Mouse (Mus musculus): ENCODE measurements around the gene Ccdc87. TPM values are rescaled to one million over a fixed set of nuclear protein-coding genes. Genes with fewer than 3 reads are reported as not detected.
"Not testable (repeated sequence)": the region's sequence is repeated elsewhere in the genome, so short reads cannot be mapped to it uniquely, and the experiment has no call there.

Gene Ccdc87
- polyA plus RNA-seq, 1 experiment from 2014 or later = 0.74 TPM

- H3K27me3 ChIP-seq; ATAC-seq (replicated peaks); H3K36me3 ChIP-seq; H3K9me3 ChIP-seq: not testable (repeated sequence)
- WGBS = 82% methylated on average over 8 of the region's 8 CpGs
- H3K4me2 ChIP-seq (replicated peaks) = peak overlapping the region; percentile 87
- H3K4me3 ChIP-seq = peak overlapping the region; percentile 97
- H3K9ac ChIP-seq (replicated peaks) = peak overlapping the region; percentile 90
- peak overlapping the region; percentile 96 for H3K27ac ChIP-seq (replicated peaks)
- peaks cover 32% of the 10 kb centered on the region for H3K4me1 ChIP-seq
Measured at GRCm38 (mm10) chr19:4812334-4812949, 26.7 kb upstream of the Ccdc87 start.

GRCm38 (mm10) chr19:4813015-4813414 is 26.2 kb upstream of the Ccdc87 start:
- WGBS = 83% methylated on average over 6 of the region's 6 CpGs
- Histone ChIP-seq H3K36me3 (no peaks in the 10 kb centered on the region), H3K27me3 (no peaks in the 10 kb centered on the region), H3K9ac (replicated peaks) (no peak overlapping the region), H3K4me1 (peaks cover 28% of the 10 kb centered on the region), H3K27ac (replicated peaks) (no peak overlapping the region), H3K4me3 (no peak overlapping the region), H3K9me3 (no peaks in the 10 kb centered on the region), H3K4me2 (replicated peaks) (no peak overlapping the region)
- ATAC-seq (replicated peaks) = no peak

- H3K9ac ChIP-seq (replicated peaks) = no peak overlapping the region
- H3K36me3 ChIP-seq = no peaks in the 10 kb centered on the region
- H3K4me1 ChIP-seq = peaks cover under 1% of the 10 kb centered on the region
- no peak for ATAC-seq (replicated peaks)
- no peak overlapping the region for H3K27ac ChIP-seq (replicated peaks)
- H3K4me2 ChIP-seq (replicated peaks) = no peak overlapping the region
- WGBS = 74% methylated on average over 1 of the region's 1 CpGs
- no peaks in the 10 kb centered on the region for H3K9me3 ChIP-seq
- no peaks in the 10 kb centered on the region for H3K27me3 ChIP-seq
- H3K4me3 ChIP-seq = no peak overlapping the region
Measured at GRCm38 (mm10) chr19:4817182-4817835, 21.9 kb upstream of the Ccdc87 start.

GRCm38 (mm10) chr19:4820678-4821303 is 18.4 kb upstream of the Ccdc87 start:
- H3K9me3 ChIP-seq = no peaks in the 10 kb centered on the region
- peak; percentile 67; the same call in 1 of the 2 replicates for ATAC-seq (replicated peaks)
- 60% methylated on average over 5 of the region's 5 CpGs for WGBS
- no peak overlapping the region for H3K4me2 ChIP-seq (replicated peaks)
- no peaks in the 10 kb centered on the region for H3K27me3 ChIP-seq
- H3K27ac ChIP-seq (replicated peaks) = no peak overlapping the region
- H3K36me3 ChIP-seq = peaks cover 12% of the 10 kb centered on the region
- no peak overlapping the region for H3K9ac ChIP-seq (replicated peaks)
- H3K4me3 ChIP-seq = no peak overlapping the region
- H3K4me1 ChIP-seq = no peaks in the 10 kb centered on the region

- Histone ChIP-seq H3K4me3 (no peak overlapping the region), H3K27me3 (no peaks in the 10 kb centered on the region), H3K9ac (replicated peaks) (no peak overlapping the region), H3K36me3 (peaks cover 12% of the 10 kb centered on the region), H3K9me3 (no peaks in the 10 kb centered on the region), H3K27ac (replicated peaks) (no peak overlapping the region), H3K4me2 (replicated peaks) (no peak overlapping the region), H3K4me1 (0 out of 2 replicates have a peak, but pooled peaks cover 4% of the 10 kb centered on the region)
- WGBS = 65% methylated on average over 16 of the region's 16 CpGs
- ATAC-seq (replicated peaks) = no peak
Measured at GRCm38 (mm10) chr19:4828444-4829114, 10.6 kb upstream of the Ccdc87 start.

GRCm38 (mm10) chr19:4829156-4829555 is 10.0 kb upstream of the Ccdc87 start:
- Histone ChIP-seq H3K27me3 (no peaks in the 10 kb centered on the region), H3K4me1 (0 out of 2 replicates have a peak, but pooled peaks cover 4% of the 10 kb centered on the region), H3K4me2 (replicated peaks) (no peak overlapping the region), H3K36me3 (peaks cover 12% of the 10 kb centered on the region), H3K9ac (replicated peaks) (no peak overlapping the region), H3K9me3 (no peaks in the 10 kb centered on the region), H3K4me3 (no peak overlapping the region), H3K27ac (replicated peaks) (no peak overlapping the region)
- ATAC-seq (replicated peaks) = no peak
- 51% methylated on average over 7 of the region's 7 CpGs for WGBS

- WGBS = 88% methylated on average over 8 of the region's 8 CpGs
- H3K9me3 ChIP-seq = no peaks in the 10 kb centered on the region
- no peaks in the 10 kb centered on the region; the same call in 1 of the 2 replicates for H3K36me3 ChIP-seq
- H3K4me3 ChIP-seq = no peak overlapping the region
- H3K27ac ChIP-seq (replicated peaks) = no peak overlapping the region
- peaks cover 15% of the 10 kb centered on the region for H3K4me1 ChIP-seq
- H3K9ac ChIP-seq (replicated peaks) = no peak overlapping the region
- H3K27me3 ChIP-seq = no peaks in the 10 kb centered on the region
- no peak overlapping the region for H3K4me2 ChIP-seq (replicated peaks)
- no peak for ATAC-seq (replicated peaks)
Measured at GRCm38 (mm10) chr19:4833977-4834376, 5.2 kb upstream of the Ccdc87 start.

GRCm38 (mm10) chr19:4836096-4836495 is 3.1 kb upstream of the Ccdc87 start:
- Histone ChIP-seq H3K27me3 (peaks cover 13% of the 10 kb centered on the region), H3K27ac (replicated peaks) (no peak overlapping the region), H3K4me2 (replicated peaks) (no peak overlapping the region), H3K4me3 (no peak overlapping the region), H3K4me1 (peaks cover 16% of the 10 kb centered on the region), H3K9me3 (no peaks in the 10 kb centered on the region), H3K36me3 (no peaks in the 10 kb centered on the region; the same call in 1 of the 2 replicates), H3K9ac (replicated peaks) (no peak overlapping the region)
- 78% methylated on average over 2 of the region's 2 CpGs for WGBS
- ATAC-seq (replicated peaks) = no peak

- Histone ChIP-seq H3K36me3 (no peaks in the 10 kb centered on the region; the same call in 1 of the 2 replicates), H3K9me3 (no peaks in the 10 kb centered on the region), H3K4me3 (no peak overlapping the region), H3K27me3 (peaks cover 16% of the 10 kb centered on the region), H3K4me1 (peaks cover 16% of the 10 kb centered on the region), H3K4me2 (replicated peaks) (no peak overlapping the region), H3K9ac (replicated peaks) (no peak overlapping the region), H3K27ac (replicated peaks) (no peak overlapping the region)
- WGBS = 89% methylated on average over 6 of the region's 6 CpGs
- no peak for ATAC-seq (replicated peaks)
Measured at GRCm38 (mm10) chr19:4837049-4837448, 2.1 kb upstream of the Ccdc87 start.

GRCm38 (mm10) chr19:4838526-4839140 is 533 bp upstream of the Ccdc87 start:
- H3K27me3 ChIP-seq = peaks cover 18% of the 10 kb centered on the region
- WGBS = 37% methylated on average over 10 of the region's 10 CpGs
- H3K4me1 ChIP-seq = peaks cover 16% of the 10 kb centered on the region
- H3K27ac ChIP-seq (replicated peaks) = no peak overlapping the region
- peak overlapping the region; percentile 84 for H3K4me2 ChIP-seq (replicated peaks)
- peak; percentile 23; the same call in 1 of the 2 replicates for ATAC-seq (replicated peaks)
- H3K4me3 ChIP-seq = peak overlapping the region; percentile 47
- no peaks in the 10 kb centered on the region for H3K36me3 ChIP-seq
- peak overlapping the region; percentile 50 for H3K9ac ChIP-seq (replicated peaks)
- no peaks in the 10 kb centered on the region for H3K9me3 ChIP-seq

- WGBS = 87% methylated on average over 9 of the region's 9 CpGs
- no peak overlapping the region for H3K9ac ChIP-seq (replicated peaks)
- H3K36me3 ChIP-seq = no peaks in the 10 kb centered on the region
- H3K27ac ChIP-seq (replicated peaks) = no peak overlapping the region
- H3K4me1 ChIP-seq = peaks cover 16% of the 10 kb centered on the region
- H3K4me3 ChIP-seq = no peak overlapping the region
- no peak overlapping the region for H3K4me2 ChIP-seq (replicated peaks)
- H3K27me3 ChIP-seq = peaks cover 18% of the 10 kb centered on the region
- H3K9me3 ChIP-seq = no peaks in the 10 kb centered on the region
- no peak for ATAC-seq (replicated peaks)
Measured at GRCm38 (mm10) chr19:4840848-4841247, 1.7 kb downstream of the Ccdc87 start.
